Mouse (Mus musculus) kidney, postnatal 0 days (tissue): ENCODE measurements around the gene Abi1. TPM values are rescaled to one million over a fixed set of nuclear protein-coding genes. Genes with fewer than 3 reads are reported as not detected.

ENCODE experiments used
- ATAC-seq: fragments of 200-750 bp; cut with Nextera tagmentation; replicated peaks from 2 replicates; pipeline ENCODE4 v1.8.0; 2017; ENCODE audit warnings: low read depth, moderate number of reproducible peaks, moderate TSS enrichment, moderate library complexity; ENCODE audit not compliant: low FRiP score
- DNase-seq: peaks from one replicate; pipeline ENCODE4 v3.0.0-alpha.2; 2016; ENCODE audit warnings: low spot score
- H3K27ac ChIP-seq: fragments of 300-500 bp; sonication (generic); 2 replicates; pipeline ENCODE4 v1.5.1; 2014; ENCODE audit warnings: mild to moderate bottlenecking
- H3K27me3 ChIP-seq: fragments of 300-500 bp; sonication (generic); 2 replicates; pipeline ENCODE4 v1.6.1; 2014; ENCODE audit warnings: low read length, mixed read lengths; ENCODE audit not compliant: insufficient read depth
- H3K36me3 ChIP-seq: fragments of 300-500 bp; sonication (generic); 2 replicates; pipeline ENCODE4 v1.6.1; 2014; ENCODE audit warnings: low read length, mixed read lengths; ENCODE audit not compliant: insufficient read depth
- H3K4me1 ChIP-seq: fragments of 300-500 bp; sonication (generic); replicated peaks from 2 replicates; pipeline ENCODE4 v1.6.1; 2014; ENCODE audit warnings: antibody characterized with exemption, low read length, mixed read lengths; ENCODE audit not compliant: insufficient read depth
- H3K4me2 ChIP-seq: fragments of 300-500 bp; sonication (generic); 2 replicates; pipeline ENCODE4 v1.6.1; 2014; ENCODE audit warnings: mild to moderate bottlenecking, low read length, moderate library complexity, mixed read lengths
- H3K4me3 ChIP-seq: fragments of 300-500 bp; sonication (generic); replicated peaks from 2 replicates; pipeline ENCODE4 v1.5.1; 2014; ENCODE audit warnings: low read depth, low read length
- H3K9ac ChIP-seq: fragments of 300-500 bp; sonication (generic); 2 replicates; pipeline ENCODE4 v1.6.1; 2014; ENCODE audit warnings: low read depth, low read length
- H3K9me3 ChIP-seq: fragments of 300-500 bp; sonication (generic); replicated peaks from 2 replicates; pipeline ENCODE4 v1.6.1; 2016; ENCODE audit warnings: low read length, inconsistent platforms, mixed read lengths
- CTCF ChIP-seq: IDR thresholded peaks from 2 replicates; pipeline ENCODE4 v1.5.1; 2016; ENCODE audit warnings: antibody characterized with exemption, low read depth, mild to moderate bottlenecking, moderate library complexity
- WGBS: fragments of 180-500 bp; shearing (Covaris S2); extraction: QIAGEN DNeasy Blood & Tissue Kit; methylation state at CpG from one replicate; pipeline ENCODE4 v1.1.7; 2014; 5-methylcytosine and 5-hydroxymethylcytosine counted together
- polyA plus RNA-seq: library from polyadenylated mRNA; unstranded; fragments of >200 nt; fragmentation: Nextera tagmentation; extraction: Ambion mirVana; gene quantifications from 2 replicates; pipeline ENCODE4 v1.2.1, GENCODE M21; 2015

Abi1 gene
- polyA plus RNA-seq, 1 experiment from 2014 or later, result 41.0 TPM

GRCm38 (mm10) chr2:22996071-22996470 lies 44.0 kb downstream of the Abi1 start:
- H3K9ac ChIP-seq, result no peak overlapping the region
- no peaks in the 10 kb centered on the region for H3K9me3 ChIP-seq
- ATAC-seq, result no peak
- H3K27me3 ChIP-seq, result no peaks in the 10 kb centered on the region
- no peak overlapping the region for H3K4me2 ChIP-seq
- no peak overlapping the region for H3K4me3 ChIP-seq
- peaks cover 11% of the 10 kb centered on the region for H3K36me3 ChIP-seq
- no peak for DNase-seq
- no peak overlapping the region for H3K27ac ChIP-seq
- H3K4me1 ChIP-seq, result no peaks in the 10 kb centered on the region
- TF ChIP-seq CTCF, result no peak

GRCm38 (mm10) chr2:22985973-22986657 lies 53.9 kb downstream of the Abi1 start:
- Histone ChIP-seq H3K27me3 (no peaks in the 10 kb centered on the region), H3K4me3 (no peak overlapping the region), H3K9me3 (no peaks in the 10 kb centered on the region), H3K36me3 (no peaks in the 10 kb centered on the region), H3K27ac (no peak overlapping the region), H3K9ac (no peak overlapping the region), H3K4me1 (no peaks in the 10 kb centered on the region), H3K4me2 (no peak overlapping the region)
- DNase-seq (no peak), ATAC-seq (no peak)
- TF ChIP-seq CTCF, result no peak
- 47% methylated on average over 2 of the region's 2 CpGs for WGBS

- no peak overlapping the region for H3K27ac ChIP-seq
- TF ChIP-seq CTCF, result no peak
- no peaks in the 10 kb centered on the region for H3K36me3 ChIP-seq
- no peaks in the 10 kb centered on the region for H3K9me3 ChIP-seq
- H3K27me3 ChIP-seq, result no peaks in the 10 kb centered on the region
- WGBS, result 62% methylated on average over 3 of the region's 3 CpGs
- DNase-seq (no peak), ATAC-seq (no peak)
- H3K4me1 ChIP-seq, result no peaks in the 10 kb centered on the region
- H3K9ac ChIP-seq, result no peak overlapping the region
- H3K4me2 ChIP-seq, result no peak overlapping the region
- H3K4me3 ChIP-seq, result no peak overlapping the region
Measured at GRCm38 (mm10) chr2:22977387-22977973, 62.6 kb downstream of the Abi1 start.

- no peak overlapping the region for H3K4me2 ChIP-seq
- no peak overlapping the region for H3K9ac ChIP-seq
- no peaks in the 10 kb centered on the region for H3K27me3 ChIP-seq
- no peak overlapping the region for H3K27ac ChIP-seq
- H3K4me3 ChIP-seq, result no peak overlapping the region
- DNase-seq, result no peak
- WGBS, result 69% methylated on average over 3 of the region's 3 CpGs
- no peak for TF ChIP-seq CTCF
- H3K4me1 ChIP-seq, result no peaks in the 10 kb centered on the region
- no peaks in the 10 kb centered on the region for H3K9me3 ChIP-seq
- ATAC-seq, result no peak
- H3K36me3 ChIP-seq, result 0 out of 2 replicates have a peak, but pooled peaks cover 3% of the 10 kb centered on the region
Measured at GRCm38 (mm10) chr2:22962970-22963369, 77.1 kb downstream of the Abi1 start.

- Histone ChIP-seq H3K36me3 (0 out of 2 replicates have a peak, but pooled peaks cover 4% of the 10 kb centered on the region), H3K27me3 (no peaks in the 10 kb centered on the region), H3K4me1 (no peaks in the 10 kb centered on the region), H3K4me3 (no peak overlapping the region), H3K9ac (no peak overlapping the region), H3K9me3 (no peaks in the 10 kb centered on the region), H3K4me2 (no peak overlapping the region), H3K27ac (no peak overlapping the region)
- DNase-seq (no peak), ATAC-seq (no peak)
- WGBS, result 80% methylated on average over 8 of the region's 8 CpGs
- TF ChIP-seq CTCF, result no peak
Measured at GRCm38 (mm10) chr2:22962242-22962641, 77.8 kb downstream of the Abi1 start.

- Histone ChIP-seq H3K9me3 (no peaks in the 10 kb centered on the region), H3K9ac (no peak overlapping the region), H3K27me3 (no peaks in the 10 kb centered on the region), H3K4me3 (no peak overlapping the region), H3K27ac (no peak overlapping the region), H3K4me2 (no peak overlapping the region), H3K4me1 (no peaks in the 10 kb centered on the region), H3K36me3 (0 out of 2 replicates have a peak, but pooled peaks cover 6% of the 10 kb centered on the region)
- 94% methylated on average over 2 of the region's 2 CpGs for WGBS
- peak; percentile 31; the same call in 1 of the 2 replicates for TF ChIP-seq CTCF
- DNase-seq, result no peak
- ATAC-seq, result no peak
Measured at GRCm38 (mm10) chr2:22961681-22962080, 78.4 kb downstream of the Abi1 start.
